Mouse (Mus musculus) MEL (cell line): Measurements from ENCODE around the gene Vstm4. TPM values are rescaled to one million over a fixed set of nuclear protein-coding genes. Genes with fewer than 3 reads are reported as not detected.

ENCODE experiments used
- DNase-seq: peaks from one replicate; pipeline ENCODE4 v3.0.0; 2011; ENCODE audit warnings: low read depth, low spot score
- H3K27ac ChIP-seq: 2 replicates; pipeline ENCODE4 v1.5.1; 2012; ENCODE audit warnings: low read depth, mild to moderate bottlenecking, control low read depth, low read length, moderate library complexity; ENCODE audit not compliant: control insufficient read depth
- H3K27me3 ChIP-seq, 2 experiments: fragments of 150-350 bp in 1 of 2; sonication (generic) in 1 of 2; 2 replicates each; pipeline ENCODE4 v1.6.1; 2012; ENCODE audit warnings: low read length in 2 of 2, mild to moderate bottlenecking in 2 of 2, improper control_type of control experiment in 1 of 2, moderate library complexity in 1 of 2; ENCODE audit not compliant: insufficient read depth in 2 of 2, control insufficient read depth in 1 of 2
- H3K36me3 ChIP-seq, 2 experiments: 2 replicates each; pipeline ENCODE4 v1.6.1; 2012 to 2014; ENCODE audit warnings: low read length in 2 of 2, improper control_type of control experiment in 1 of 2, inconsistent platforms in 1 of 2, mild to moderate bottlenecking in 1 of 2; ENCODE audit not compliant: insufficient read depth in 2 of 2, control insufficient read depth in 1 of 2
- H3K4me1 ChIP-seq, 2 experiments: fragments of 150-350 bp in 1 of 2; sonication (generic) in 1 of 2; 2 replicates each; pipeline ENCODE4 v1.6.1; 2012; ENCODE audit warnings: low read length in 2 of 2, improper control_type of control experiment in 1 of 2, mild to moderate bottlenecking in 1 of 2; ENCODE audit not compliant: insufficient read depth in 2 of 2, control insufficient read depth in 1 of 2
- H3K4me3 ChIP-seq, 2 experiments: fragments of 150-350 bp in 1 of 2; sonication (generic) in 1 of 2; 2 replicates each; pipeline ENCODE4 v1.5.1; 2012; ENCODE audit warnings: low read depth in 2 of 2, low read length in 2 of 2, mild to moderate bottlenecking in 2 of 2, moderate library complexity in 2 of 2, control low read depth in 1 of 2, improper control_type of control experiment in 1 of 2; ENCODE audit not compliant: control insufficient read depth in 1 of 2, insufficient read depth in 1 of 2
- H3K79me2 ChIP-seq: 2 replicates; pipeline ENCODE4 v1.6.1; 2012; ENCODE audit warnings: mild to moderate bottlenecking, low read length, moderate library complexity; ENCODE audit not compliant: control insufficient read depth, poor library complexity, insufficient read depth
- H3K9ac ChIP-seq: 2 replicates; pipeline ENCODE4 v1.6.1; 2012; ENCODE audit warnings: low read depth, mild to moderate bottlenecking, control low read depth, low read length, moderate library complexity; ENCODE audit not compliant: control insufficient read depth, poor library complexity, severe bottlenecking
- H3K9me3 ChIP-seq: fragments of 150-350 bp; sonication (generic); replicated peaks from 2 replicates; pipeline ENCODE4 v1.6.1; 2012; ENCODE audit warnings: mild to moderate bottlenecking, low read length, improper control_type of control experiment, moderate library complexity; ENCODE audit not compliant: insufficient read depth
- BHLHE40 ChIP-seq: IDR thresholded peaks from 2 replicates; pipeline ENCODE4 v1.6.1; 2012; ENCODE audit warnings: low read depth, mild to moderate bottlenecking, inconsistent platforms, low read length, improper control_type of control experiment, borderline replicate concordance
- CHD2 ChIP-seq: IDR thresholded peaks from 2 replicates; pipeline ENCODE4 v1.6.1; 2011; ENCODE audit warnings: low read length, improper control_type of control experiment
- E2F4 ChIP-seq: IDR thresholded peaks from 2 replicates; pipeline ENCODE4 v1.6.1; 2011; ENCODE audit warnings: low read depth, low read length, improper control_type of control experiment, borderline replicate concordance
- ELF1 ChIP-seq: IDR thresholded peaks from 2 replicates; pipeline ENCODE4 v1.6.1; 2014; ENCODE audit warnings: low read depth, mild to moderate bottlenecking, inconsistent platforms, low read length, improper control_type of control experiment, moderate library complexity
- EP300 ChIP-seq, 2 experiments: IDR thresholded peaks; 2 replicates each; pipeline ENCODE4 v1.6.1; 2011; ENCODE audit warnings: improper control_type of control experiment in 2 of 2, low read length in 2 of 2, low read depth in 1 of 2, mild to moderate bottlenecking in 1 of 2
- ETS1 ChIP-seq: IDR thresholded peaks from 2 replicates; pipeline ENCODE4 v1.6.1; 2012; ENCODE audit warnings: low read depth, mild to moderate bottlenecking, inconsistent platforms, low read length, improper control_type of control experiment, moderate library complexity
- JUND ChIP-seq: IDR thresholded peaks from 2 replicates; pipeline ENCODE4 v1.6.1; 2011; ENCODE audit warnings: low read depth, mild to moderate bottlenecking, improper control_type of control experiment, low read length
- KAT2A ChIP-seq: conservative IDR thresholded peaks from 2 replicates; pipeline ENCODE4 v1.6.1; 2012; ENCODE audit warnings: low read depth, low read length, improper control_type of control experiment, inconsistent platforms
- MAZ ChIP-seq: IDR thresholded peaks from 2 replicates; pipeline ENCODE4 v1.6.1; 2012; ENCODE audit warnings: low read depth, mild to moderate bottlenecking, inconsistent platforms, low read length, improper control_type of control experiment
- MEF2A ChIP-seq: IDR thresholded peaks from 2 replicates; pipeline ENCODE4 v1.6.1; 2014; ENCODE audit warnings: low read depth, mild to moderate bottlenecking, inconsistent platforms, low read length, improper control_type of control experiment; ENCODE audit not compliant: poor library complexity, insufficient replicate concordance, severe bottlenecking; ENCODE audit errors: extremely low read depth
- MXI1 ChIP-seq: IDR thresholded peaks from 2 replicates; pipeline ENCODE4 v1.6.1; 2011; ENCODE audit warnings: mild to moderate bottlenecking, low read depth, low read length, improper control_type of control experiment
- MYB ChIP-seq: IDR thresholded peaks from 2 replicates; pipeline ENCODE4 v1.6.1; 2011; ENCODE audit warnings: mild to moderate bottlenecking, low read depth, low read length, improper control_type of control experiment
- NELFE ChIP-seq: IDR thresholded peaks from 2 replicates; pipeline ENCODE4 v1.6.1; 2011; ENCODE audit warnings: low read depth, low read length, improper control_type of control experiment
- NRF1 ChIP-seq: IDR thresholded peaks from 2 replicates; pipeline ENCODE4 v1.6.1; 2014; ENCODE audit warnings: low read depth, mild to moderate bottlenecking, inconsistent platforms, low read length, improper control_type of control experiment, moderate library complexity; ENCODE audit not compliant: poor library complexity, insufficient read depth, severe bottlenecking
- POLR2AphosphoS5 ChIP-seq: IDR thresholded peaks from 2 replicates; pipeline ENCODE4 v1.6.1; 2012; ENCODE audit warnings: low read depth, borderline replicate concordance, mild to moderate bottlenecking, inconsistent platforms, low read length, moderate library complexity, mixed read lengths
- RAD21 ChIP-seq: IDR thresholded peaks from 2 replicates; pipeline ENCODE4 v1.6.1; 2011; ENCODE audit warnings: mild to moderate bottlenecking, low read depth, low read length, improper control_type of control experiment
- RCOR1 ChIP-seq: IDR thresholded peaks from 2 replicates; pipeline ENCODE4 v1.6.1; 2012; ENCODE audit warnings: low read depth, mild to moderate bottlenecking, inconsistent platforms, low read length, improper control_type of control experiment
- TCF12 ChIP-seq: IDR thresholded peaks from 2 replicates; pipeline ENCODE4 v1.6.1; 2014; ENCODE audit warnings: low read depth, mild to moderate bottlenecking, inconsistent platforms, low read length, improper control_type of control experiment, moderate library complexity
- UBTF ChIP-seq: IDR thresholded peaks from 2 replicates; pipeline ENCODE4 v1.6.1; 2012; ENCODE audit warnings: low read depth, mild to moderate bottlenecking, inconsistent platforms, low read length, improper control_type of control experiment, moderate library complexity, borderline replicate concordance; ENCODE audit not compliant: insufficient read depth
- USF1 ChIP-seq: IDR thresholded peaks from 2 replicates; pipeline ENCODE4 v1.6.1; 2014; ENCODE audit warnings: low read depth, mild to moderate bottlenecking, inconsistent platforms, low read length, improper control_type of control experiment, moderate library complexity
- USF2 ChIP-seq, 2 experiments: IDR thresholded peaks; 2 replicates each; pipeline ENCODE4 v1.6.1; 2011 to 2012; ENCODE audit warnings: improper control_type of control experiment in 2 of 2, low read length in 2 of 2, borderline replicate concordance in 1 of 2, inconsistent platforms in 1 of 2, low read depth in 1 of 2, mild to moderate bottlenecking in 1 of 2; ENCODE audit not compliant: insufficient read depth in 1 of 2
- ZMIZ1 ChIP-seq: IDR thresholded peaks from 2 replicates; pipeline ENCODE4 v1.6.1; 2012; ENCODE audit warnings: low read depth, mild to moderate bottlenecking, inconsistent platforms, low read length, improper control_type of control experiment, moderate library complexity
- polyA plus RNA-seq, 2 experiments: library from polyadenylated mRNA; stranded (reverse) in 1 of 2; unstranded in 1 of 2; fragments of >175 nt in 1 of 2; fragments of >200 nt in 1 of 2; gene quantifications; 2 replicates each; pipeline versions ENCODE4 v1.2.1 to v1.2.4; 2012; ENCODE audit warnings: low replicate concordance in 2 of 2, low read depth in 1 of 2; ENCODE audit not compliant: insufficient read length in 2 of 2, insufficient read depth in 1 of 2, missing spikeins in 1 of 2
- total RNA-seq: library from RNA; depleted of rRNA; stranded (reverse); fragments of 300-350 nt; gene quantifications from 2 replicates; pipeline ENCODE4 v1.2.3, GENCODE M21; 2012

Vstm4 gene
- total and polyA plus RNA-seq, 3 experiments, result not detected

- Histone ChIP-seq H3K9ac (no peak within 1 kb of the TSS), H3K36me3 (no peaks in the 10 kb centered on the region), H3K9me3 (no peaks in the 10 kb centered on the region)
Measured at GRCm38 (mm10) chr14:32833847-32834246, 22.7 kb upstream of the Vstm4 start, which contains the start of gene Fam170b. TSS of gene Fam170b (plus strand) at chr14:32833962.

GRCm38 (mm10) chr14:32835181-32835580 lies 21.4 kb upstream of the Vstm4 start:
- TF ChIP-seq BHLHE40 (no peak), MAZ (no peak), ELF1 (no peak), E2F4 (no peak), MYB (no peak), KAT2A (no peak), UBTF (no peak), NELFE (no peak), USF1 (no peak), POLR2AphosphoS5 (no peak), TCF12 (no peak), NRF1 (no peak), MEF2A (no peak), RAD21 (no peak), EP300 (IDR thresholded peaks at IDR 0.05; ENCODE audit: low read depth in 1 of 2, low read length in 2 of 2) (no peak), CHD2 (no peak), JUND (no peak), USF2 (IDR thresholded peaks at IDR 0.05; ENCODE audit: borderline replicate concordance in 1 of 2, insufficient read depth in 1 of 2, low read depth in 1 of 2, low read length in 2 of 2) (no peak)
- Histone ChIP-seq H3K4me1 (no peaks in the 10 kb centered on the region), H3K4me3 (no peak overlapping the region), H3K27ac (no peak overlapping the region), H3K27me3 (no peaks in the 10 kb centered on the region), H3K36me3 (no peaks in the 10 kb centered on the region), H3K79me2 (no peaks in the 10 kb centered on the region), H3K9ac (no peak overlapping the region), H3K9me3 (no peaks in the 10 kb centered on the region)
- DNase-seq, result no peak

More at GRCm38 (mm10) chr14:32833847-32834246, 22.7 kb upstream of the Vstm4 start, which contains the start of gene Fam170b:
- no peak within 1 kb of the TSS for H3K4me3 ChIP-seq
- no peaks in the 10 kb centered on the region for H3K27me3 ChIP-seq
- no peak for DNase-seq
- no peaks in the 10 kb centered on the region for H3K4me1 ChIP-seq
- H3K79me2 ChIP-seq, result no peaks in the 10 kb centered on the region
- H3K27ac ChIP-seq, result no peak within 1 kb of the TSS
- TF ChIP-seq RCOR1 (no peak), MXI1 (no peak), JUND (no peak), ZMIZ1 (no peak), ETS1 (no peak)
